Mouse (Mus musculus) MEL (cell line): Measurements from ENCODE around the gene Sh2d6. TPM values are rescaled to one million over a fixed set of nuclear protein-coding genes. Genes with fewer than 3 reads are reported as not detected.

Experiments
- DNase-seq: peaks from one replicate; pipeline ENCODE4 v3.0.0; 2011; ENCODE audit warnings: low read depth, low spot score
- H3K27ac ChIP-seq: 2 replicates; pipeline ENCODE4 v1.5.1; 2012; ENCODE audit warnings: low read depth, mild to moderate bottlenecking, control low read depth, low read length, moderate library complexity; ENCODE audit not compliant: control insufficient read depth
- H3K27me3 ChIP-seq, 2 experiments: fragments of 150-350 bp in 1 of 2; sonication (generic) in 1 of 2; 2 replicates each; pipeline ENCODE4 v1.6.1; 2012; ENCODE audit warnings: low read length in 2 of 2, mild to moderate bottlenecking in 2 of 2, improper control_type of control experiment in 1 of 2, moderate library complexity in 1 of 2; ENCODE audit not compliant: insufficient read depth in 2 of 2, control insufficient read depth in 1 of 2
- H3K36me3 ChIP-seq, 2 experiments: 2 replicates each; pipeline ENCODE4 v1.6.1; 2012 to 2014; ENCODE audit warnings: low read length in 2 of 2, improper control_type of control experiment in 1 of 2, inconsistent platforms in 1 of 2, mild to moderate bottlenecking in 1 of 2; ENCODE audit not compliant: insufficient read depth in 2 of 2, control insufficient read depth in 1 of 2
- H3K4me1 ChIP-seq, 2 experiments: fragments of 150-350 bp in 1 of 2; sonication (generic) in 1 of 2; 2 replicates each; pipeline ENCODE4 v1.6.1; 2012; ENCODE audit warnings: low read length in 2 of 2, improper control_type of control experiment in 1 of 2, mild to moderate bottlenecking in 1 of 2; ENCODE audit not compliant: insufficient read depth in 2 of 2, control insufficient read depth in 1 of 2
- H3K4me3 ChIP-seq, 2 experiments: fragments of 150-350 bp in 1 of 2; sonication (generic) in 1 of 2; 2 replicates each; pipeline ENCODE4 v1.5.1; 2012; ENCODE audit warnings: low read depth in 2 of 2, low read length in 2 of 2, mild to moderate bottlenecking in 2 of 2, moderate library complexity in 2 of 2, control low read depth in 1 of 2, improper control_type of control experiment in 1 of 2; ENCODE audit not compliant: control insufficient read depth in 1 of 2, insufficient read depth in 1 of 2
- H3K79me2 ChIP-seq: 2 replicates; pipeline ENCODE4 v1.6.1; 2012; ENCODE audit warnings: mild to moderate bottlenecking, low read length, moderate library complexity; ENCODE audit not compliant: control insufficient read depth, poor library complexity, insufficient read depth
- H3K9ac ChIP-seq: 2 replicates; pipeline ENCODE4 v1.6.1; 2012; ENCODE audit warnings: low read depth, mild to moderate bottlenecking, control low read depth, low read length, moderate library complexity; ENCODE audit not compliant: control insufficient read depth, poor library complexity, severe bottlenecking
- H3K9me3 ChIP-seq: fragments of 150-350 bp; sonication (generic); replicated peaks from 2 replicates; pipeline ENCODE4 v1.6.1; 2012; ENCODE audit warnings: mild to moderate bottlenecking, low read length, improper control_type of control experiment, moderate library complexity; ENCODE audit not compliant: insufficient read depth
- BHLHE40 ChIP-seq: IDR thresholded peaks from 2 replicates; pipeline ENCODE4 v1.6.1; 2012; ENCODE audit warnings: low read depth, mild to moderate bottlenecking, inconsistent platforms, low read length, improper control_type of control experiment, borderline replicate concordance
- CHD1 ChIP-seq: IDR thresholded peaks from 2 replicates; pipeline ENCODE4 v1.6.1; 2012; ENCODE audit warnings: low read depth, mild to moderate bottlenecking, inconsistent platforms, low read length, improper control_type of control experiment
- CHD2 ChIP-seq: IDR thresholded peaks from 2 replicates; pipeline ENCODE4 v1.6.1; 2011; ENCODE audit warnings: low read length, improper control_type of control experiment
- CTCF ChIP-seq, 3 experiments: IDR thresholded peaks in 2 of 3; conservative IDR thresholded peaks in 1 of 3; 2 replicates each; pipeline ENCODE4 v1.5.1; 2011 to 2012; ENCODE audit warnings: low read length in 3 of 3, low read depth in 2 of 3, mild to moderate bottlenecking in 2 of 3, improper control_type of control experiment in 1 of 3, inconsistent platforms in 1 of 3, mixed read lengths in 1 of 3, moderate library complexity in 1 of 3; ENCODE audit not compliant: control insufficient read depth in 1 of 3, insufficient read depth in 1 of 3, poor library complexity in 1 of 3, severe bottlenecking in 1 of 3
- E2F4 ChIP-seq: IDR thresholded peaks from 2 replicates; pipeline ENCODE4 v1.6.1; 2011; ENCODE audit warnings: low read depth, low read length, improper control_type of control experiment, borderline replicate concordance
- ETS1 ChIP-seq: IDR thresholded peaks from 2 replicates; pipeline ENCODE4 v1.6.1; 2012; ENCODE audit warnings: low read depth, mild to moderate bottlenecking, inconsistent platforms, low read length, improper control_type of control experiment, moderate library complexity
- GABPA ChIP-seq: IDR thresholded peaks from 2 replicates; pipeline ENCODE4 v1.6.1; 2012; ENCODE audit warnings: low read depth, mild to moderate bottlenecking, inconsistent platforms, low read length, improper control_type of control experiment, moderate library complexity
- GATA1 ChIP-seq: IDR thresholded peaks from 2 replicates; pipeline ENCODE4 v1.6.1; 2011; ENCODE audit warnings: low read depth, low read length, improper control_type of control experiment
- HCFC1 ChIP-seq: IDR thresholded peaks from 2 replicates; pipeline ENCODE4 v1.6.1; 2012; ENCODE audit warnings: low read depth, mild to moderate bottlenecking, inconsistent platforms, low read length, improper control_type of control experiment, moderate library complexity
- JUND ChIP-seq: IDR thresholded peaks from 2 replicates; pipeline ENCODE4 v1.6.1; 2011; ENCODE audit warnings: low read depth, mild to moderate bottlenecking, improper control_type of control experiment, low read length
- MAFK ChIP-seq: IDR thresholded peaks from 2 replicates; pipeline ENCODE4 v1.6.1; 2011; ENCODE audit warnings: low read depth, mild to moderate bottlenecking, low read length, improper control_type of control experiment, borderline replicate concordance
- MAX ChIP-seq: IDR thresholded peaks from 2 replicates; pipeline ENCODE4 v1.6.1; 2011; ENCODE audit warnings: low read length, improper control_type of control experiment
- MAZ ChIP-seq: IDR thresholded peaks from 2 replicates; pipeline ENCODE4 v1.6.1; 2012; ENCODE audit warnings: low read depth, mild to moderate bottlenecking, inconsistent platforms, low read length, improper control_type of control experiment
- MEF2A ChIP-seq: IDR thresholded peaks from 2 replicates; pipeline ENCODE4 v1.6.1; 2014; ENCODE audit warnings: low read depth, mild to moderate bottlenecking, inconsistent platforms, low read length, improper control_type of control experiment; ENCODE audit not compliant: poor library complexity, insufficient replicate concordance, severe bottlenecking; ENCODE audit errors: extremely low read depth
- MYC ChIP-seq: IDR thresholded peaks from 2 replicates; pipeline ENCODE4 v1.6.1; 2011; ENCODE audit warnings: low read depth, mild to moderate bottlenecking, low read length, improper control_type of control experiment, moderate library complexity
- NELFE ChIP-seq: IDR thresholded peaks from 2 replicates; pipeline ENCODE4 v1.6.1; 2011; ENCODE audit warnings: low read depth, low read length, improper control_type of control experiment
- NRF1 ChIP-seq: IDR thresholded peaks from 2 replicates; pipeline ENCODE4 v1.6.1; 2014; ENCODE audit warnings: low read depth, mild to moderate bottlenecking, inconsistent platforms, low read length, improper control_type of control experiment, moderate library complexity; ENCODE audit not compliant: poor library complexity, insufficient read depth, severe bottlenecking
- POLR2A ChIP-seq, 2 experiments: IDR thresholded peaks; 2 replicates each; pipeline ENCODE4 v1.6.1; 2011 to 2012; ENCODE audit warnings: low read length in 2 of 2, mild to moderate bottlenecking in 2 of 2, control low read depth in 1 of 2, improper control_type of control experiment in 1 of 2, low read depth in 1 of 2, moderate library complexity in 1 of 2; ENCODE audit not compliant: control insufficient read depth in 1 of 2, insufficient read depth in 1 of 2, poor library complexity in 1 of 2
- POLR2AphosphoS5 ChIP-seq: IDR thresholded peaks from 2 replicates; pipeline ENCODE4 v1.6.1; 2012; ENCODE audit warnings: low read depth, borderline replicate concordance, mild to moderate bottlenecking, inconsistent platforms, low read length, moderate library complexity, mixed read lengths
- RAD21 ChIP-seq: IDR thresholded peaks from 2 replicates; pipeline ENCODE4 v1.6.1; 2011; ENCODE audit warnings: mild to moderate bottlenecking, low read depth, low read length, improper control_type of control experiment
- RCOR1 ChIP-seq: IDR thresholded peaks from 2 replicates; pipeline ENCODE4 v1.6.1; 2012; ENCODE audit warnings: low read depth, mild to moderate bottlenecking, inconsistent platforms, low read length, improper control_type of control experiment
- SIN3A ChIP-seq: IDR thresholded peaks from 2 replicates; pipeline ENCODE4 v1.6.1; 2012; ENCODE audit warnings: low read length, improper control_type of control experiment, inconsistent platforms
- SMC3 ChIP-seq: IDR thresholded peaks from 2 replicates; pipeline ENCODE4 v1.6.1; 2011; ENCODE audit warnings: low read depth, low read length, improper control_type of control experiment
- TAL1 ChIP-seq: IDR thresholded peaks from 2 replicates; pipeline ENCODE4 v1.6.1; 2012; ENCODE audit warnings: mild to moderate bottlenecking, inconsistent platforms, low read length, moderate library complexity, mixed read lengths
- TBP ChIP-seq: IDR thresholded peaks from 2 replicates; pipeline ENCODE4 v1.8.0; 2011; ENCODE audit warnings: low read depth, low read length, improper control_type of control experiment
- UBTF ChIP-seq: IDR thresholded peaks from 2 replicates; pipeline ENCODE4 v1.6.1; 2012; ENCODE audit warnings: low read depth, mild to moderate bottlenecking, inconsistent platforms, low read length, improper control_type of control experiment, moderate library complexity, borderline replicate concordance; ENCODE audit not compliant: insufficient read depth
- USF1 ChIP-seq: IDR thresholded peaks from 2 replicates; pipeline ENCODE4 v1.6.1; 2014; ENCODE audit warnings: low read depth, mild to moderate bottlenecking, inconsistent platforms, low read length, improper control_type of control experiment, moderate library complexity
- USF2 ChIP-seq, 2 experiments: IDR thresholded peaks; 2 replicates each; pipeline ENCODE4 v1.6.1; 2011 to 2012; ENCODE audit warnings: improper control_type of control experiment in 2 of 2, low read length in 2 of 2, borderline replicate concordance in 1 of 2, inconsistent platforms in 1 of 2, low read depth in 1 of 2, mild to moderate bottlenecking in 1 of 2; ENCODE audit not compliant: insufficient read depth in 1 of 2
- ZC3H11A ChIP-seq: IDR thresholded peaks from 2 replicates; pipeline ENCODE4 v1.6.1; 2012; ENCODE audit warnings: low read depth, mild to moderate bottlenecking, inconsistent platforms, low read length, improper control_type of control experiment
- ZKSCAN1 ChIP-seq: IDR thresholded peaks from 2 replicates; pipeline ENCODE4 v1.6.1; 2012; ENCODE audit warnings: low read depth, mild to moderate bottlenecking, inconsistent platforms, low read length, improper control_type of control experiment, moderate library complexity
- ZNF384 ChIP-seq: IDR thresholded peaks from 2 replicates; pipeline ENCODE4 v1.6.1; 2012; ENCODE audit warnings: low read depth, mild to moderate bottlenecking, inconsistent platforms, low read length, improper control_type of control experiment
- polyA plus RNA-seq, 2 experiments: library from polyadenylated mRNA; stranded (reverse) in 1 of 2; unstranded in 1 of 2; fragments of >175 nt in 1 of 2; fragments of >200 nt in 1 of 2; gene quantifications; 2 replicates each; pipeline versions ENCODE4 v1.2.1 to v1.2.4; 2012; ENCODE audit warnings: low replicate concordance in 2 of 2, low read depth in 1 of 2; ENCODE audit not compliant: insufficient read length in 2 of 2, insufficient read depth in 1 of 2, missing spikeins in 1 of 2
- total RNA-seq: library from RNA; depleted of rRNA; stranded (reverse); fragments of 300-350 nt; gene quantifications from 2 replicates; pipeline ENCODE4 v1.2.3, GENCODE M21; 2012

Gene Sh2d6
- total and polyA plus RNA-seq, 3 experiments = 0.17 TPM; not detected in 2

DNA sequence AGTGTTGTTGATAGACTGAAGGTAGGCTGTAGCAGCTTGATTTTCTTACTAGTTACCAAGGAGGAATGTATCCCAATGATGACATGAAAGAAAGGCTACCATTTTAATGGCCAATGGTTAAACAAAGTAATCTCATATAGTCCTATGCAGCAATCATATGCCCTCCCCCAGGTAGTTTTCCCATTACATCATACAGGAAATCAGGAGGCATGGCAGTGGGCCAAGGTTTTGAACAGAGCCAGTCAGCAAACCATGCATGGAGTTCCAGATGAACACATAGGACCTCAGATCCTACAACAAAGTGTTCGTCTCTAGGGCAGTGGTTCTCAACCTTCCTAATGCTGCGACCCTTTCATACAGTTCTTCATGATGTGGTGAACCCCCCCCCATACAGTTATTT is 17.6 kb downstream of the Sh2d6 start:
- no peaks in the 10 kb centered on the region for H3K9me3 ChIP-seq
- peak; percentile 39 for DNase-seq
- peaks cover 0 to 11% of the 10 kb centered on the region in 2 experiments; a peak in 2 of 4 replicates for H3K36me3 ChIP-seq
- H3K9ac ChIP-seq = no peak overlapping the region
- peaks cover 13 to 18% of the 10 kb centered on the region in 2 experiments; a peak in 3 of 4 replicates for H3K4me1 ChIP-seq
- no peaks in the 10 kb centered on the region for H3K27me3 ChIP-seq
- TF ChIP-seq GABPA = no peak
- TF ChIP-seq ETS1 = peak; percentile 72
- no peak overlapping the region for H3K27ac ChIP-seq
- H3K79me2 ChIP-seq = no peaks in the 10 kb centered on the region
- no peak overlapping the region for H3K4me3 ChIP-seq

DNA sequence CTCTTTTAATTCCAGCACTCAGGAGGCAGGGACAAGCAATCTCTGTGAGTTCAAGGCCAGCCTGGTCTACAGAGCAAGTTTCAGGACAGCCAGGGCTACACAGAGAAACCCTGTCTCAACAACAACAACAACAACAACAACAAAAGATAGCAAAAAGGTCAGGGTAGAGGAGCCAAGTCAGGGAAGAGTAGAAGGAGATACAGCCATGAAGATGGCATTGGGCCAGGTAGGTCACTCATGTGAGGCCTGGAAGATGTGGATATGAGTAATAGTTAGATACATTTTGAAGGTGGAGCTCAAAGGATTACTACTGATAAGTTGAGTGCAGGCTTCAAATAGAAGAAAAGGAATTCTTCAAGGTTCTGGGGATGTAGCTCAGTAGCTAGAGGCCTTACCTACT is 18.2 kb downstream of the Sh2d6 start:
- Histone ChIP-seq H3K36me3 (peaks cover 0 to 11% of the 10 kb centered on the region in 2 experiments; a peak in 2 of 4 replicates), H3K4me1 (peaks cover 13 to 14% of the 10 kb centered on the region in 2 experiments; a peak in 3 of 4 replicates), H3K9me3 (no peaks in the 10 kb centered on the region), H3K9ac (no peak overlapping the region), H3K79me2 (no peaks in the 10 kb centered on the region), H3K27me3 (no peaks in the 10 kb centered on the region), H3K4me3 (no peak overlapping the region), H3K27ac (no peak overlapping the region)
- peak; percentile 66 for DNase-seq
- no peak for TF ChIP-seq POLR2A (IDR thresholded peaks at IDR 0.05; ENCODE audit: control insufficient read depth in 1 of 2, insufficient read depth in 1 of 2, low read depth in 1 of 2, low read length in 2 of 2, poor library complexity in 1 of 2)
- TF ChIP-seq SMC3 = no peak
- no peak for TF ChIP-seq E2F4
- TF ChIP-seq GABPA = no peak
- no peak for TF ChIP-seq UBTF
- TF ChIP-seq TAL1 = no peak
- no peak for TF ChIP-seq MAFK
- TF ChIP-seq MAX = no peak
- TF ChIP-seq MAZ = no peak
- TF ChIP-seq POLR2AphosphoS5 = no peak
- peak; percentile 35; the same call in 1 of the 2 replicates for TF ChIP-seq GATA1
- TF ChIP-seq CHD1 = no peak
- TF ChIP-seq JUND = no peak
- no peak for TF ChIP-seq ZC3H11A
- no peak for TF ChIP-seq CHD2
- no peak for TF ChIP-seq ZKSCAN1
- no peak for TF ChIP-seq USF1
- no peak for TF ChIP-seq RAD21
- no peak for TF ChIP-seq TBP
- TF ChIP-seq BHLHE40 = peak; percentile 44; the same call in 1 of the 2 replicates
- TF ChIP-seq ZNF384 = no peak
- no peak for TF ChIP-seq CTCF (IDR thresholded peaks at IDR 0.05 in 2 of 3, conservative IDR thresholded peaks at IDR 0.05 in 1 of 3; ENCODE audit: control insufficient read depth in 1 of 3, insufficient read depth in 1 of 3, low read depth in 2 of 3, low read length in 3 of 3, poor library complexity in 1 of 3, severe bottlenecking in 1 of 3)
- TF ChIP-seq MYC = no peak
- 0 out of 2 replicates have a peak, but pooled peaks have one; percentile 10 for TF ChIP-seq RCOR1
- TF ChIP-seq NRF1 = no peak
- no peak for TF ChIP-seq MEF2A
- TF ChIP-seq NELFE = no peak
- TF ChIP-seq SIN3A = no peak
- no peak for TF ChIP-seq USF2 (IDR thresholded peaks at IDR 0.05; ENCODE audit: borderline replicate concordance in 1 of 2, insufficient read depth in 1 of 2, low read depth in 1 of 2, low read length in 2 of 2)
- TF ChIP-seq ETS1 = peak; percentile 56; the same call in 1 of the 2 replicates
- TF ChIP-seq HCFC1 = no peak
